Mouse (Mus musculus) adrenal gland, adult 8-10 months (tissue): Measurements from ENCODE around the gene Lmtk2. TPM values are rescaled to one million over a fixed set of nuclear protein-coding genes. Genes with fewer than 3 reads are reported as not detected.
A peak's percentile ranks its signal among the peaks of the same experiment; 100 is the strongest.

Experiments used
- DNase-seq: peaks from one replicate; pipeline ENCODE4 v3.0.0; 2022
- total RNA-seq, 4 experiments: library from RNA; stranded (reverse); gene quantifications; 2 replicates each; pipeline ENCODE4 v1.2.4; 2022

Lmtk2 gene
- total RNA-seq = 10 to 100 TPM; 31.2 to 45.6 (median 38.8) TPM

- DNase-seq = peak; percentile 95
Measured at GRCm38 (mm10) chr5:144100149-144100935, at the start of gene Lmtk2. Gene Lmtk2, plus strand, starts transcription at chr5:144100436.

- no peak for DNase-seq
Measured at GRCm38 (mm10) chr5:144051268-144051667, 49.0 kb upstream of the Lmtk2 start.

- DNase-seq = no peak
Measured at GRCm38 (mm10) chr5:144053450-144053849, 46.8 kb upstream of the Lmtk2 start.

GRCm38 (mm10) chr5:144054340-144054739 lies 45.9 kb upstream of the Lmtk2 start:
- DNase-seq = no peak

GRCm38 (mm10) chr5:144064093-144064492 lies 36.1 kb upstream of the Lmtk2 start:
- DNase-seq = no peak

- DNase-seq = no peak
Measured at GRCm38 (mm10) chr5:144066036-144066435, 34.2 kb upstream of the Lmtk2 start.

- no peak for DNase-seq
Measured at GRCm38 (mm10) chr5:144070064-144070463, 30.2 kb upstream of the Lmtk2 start.

- DNase-seq = no peak
Measured at GRCm38 (mm10) chr5:144071249-144071648, 29.0 kb upstream of the Lmtk2 start.

GRCm38 (mm10) chr5:144077541-144077940 lies 22.7 kb upstream of the Lmtk2 start:
- no peak for DNase-seq

- no peak for DNase-seq
Measured at GRCm38 (mm10) chr5:144080886-144081285, 19.4 kb upstream of the Lmtk2 start.

- no peak for DNase-seq
Measured at GRCm38 (mm10) chr5:144082006-144082405, 18.2 kb upstream of the Lmtk2 start.

- no peak for DNase-seq
Measured at GRCm38 (mm10) chr5:144083521-144083920, 16.7 kb upstream of the Lmtk2 start.

- no peak for DNase-seq
Measured at GRCm38 (mm10) chr5:144084271-144084670, 16.0 kb upstream of the Lmtk2 start.

GRCm38 (mm10) chr5:144085696-144086095 lies 14.5 kb upstream of the Lmtk2 start:
- DNase-seq = no peak

GRCm38 (mm10) chr5:144086494-144086893 lies 13.7 kb upstream of the Lmtk2 start:
- DNase-seq = no peak

GRCm38 (mm10) chr5:144088354-144088753 lies 11.9 kb upstream of the Lmtk2 start:
- no peak for DNase-seq

- DNase-seq = no peak
Measured at GRCm38 (mm10) chr5:144095461-144095970, 4.7 kb upstream of the Lmtk2 start.

- DNase-seq = no peak
Measured at GRCm38 (mm10) chr5:144097902-144098639, 2.2 kb upstream of the Lmtk2 start.

GRCm38 (mm10) chr5:144098640-144098929 lies 1.7 kb upstream of the Lmtk2 start:
- DNase-seq = no peak

- no peak for DNase-seq
Measured at GRCm38 (mm10) chr5:144100948-144101347, 712 bp downstream of the Lmtk2 start.

- no peak for DNase-seq
Measured at GRCm38 (mm10) chr5:144105070-144105469, 4.8 kb downstream of the Lmtk2 start.

- no peak for DNase-seq
Measured at GRCm38 (mm10) chr5:144105471-144106129, 5.4 kb downstream of the Lmtk2 start.

- no peak for DNase-seq
Measured at GRCm38 (mm10) chr5:144106130-144106510, 5.9 kb downstream of the Lmtk2 start.
